Mouse (Mus musculus): ENCODE results near the gene Npff. TPM values are rescaled to one million over a fixed set of nuclear protein-coding genes. Genes with fewer than 3 reads are reported as not detected.

Gene Npff
- total and polyA plus RNA-seq, 3 experiments, result 0.76 to 2.7 (median 1.1) TPM

GRCm38 (mm10) chr15:102552599-102552998, 27.9 kb upstream of the Npff start:
- Histone ChIP-seq H3K4me2 (ENCODE audit: insufficient read depth, low read depth, poor library complexity, severe bottlenecking) (no peak overlapping the region), H3K4me1 (ENCODE audit: control insufficient read depth in 1 of 2, insufficient read depth in 2 of 2) (no peaks in the 10 kb centered on the region), H3K79me2 (replicated peaks; ENCODE audit: control insufficient read depth, extremely low read depth, insufficient read depth, poor library complexity, severe bottlenecking) (no peaks in the 10 kb centered on the region), H3K9ac (ENCODE audit: insufficient read depth, low read depth) (no peak overlapping the region), H3K36me3 (replicated peaks in 1 of 2; ENCODE audit: control insufficient read depth in 1 of 2, insufficient read depth in 1 of 2, low read length in 1 of 2) (peaks cover 29 to 70% of the 10 kb centered on the region in 2 experiments), H3K27me3 (replicated peaks) (no peaks in the 10 kb centered on the region), H3K4me3 (replicated peaks in 1 of 3; ENCODE audit: low read depth in 2 of 3, low read length in 2 of 3, poor library complexity in 1 of 3) (no peak overlapping the region), H3K9me3 (replicated peaks; ENCODE audit: low read length) (no peaks in the 10 kb centered on the region), H3K27ac (ENCODE audit: insufficient read depth, low read depth) (no peak overlapping the region)
- in situ Hi-C loops (cut with MboI; ENCODE audit: low pct_ligation_motif_present, low pct_unique_long_range_greater_than_20kb, low sequenced_read_pairs), result no loop called here
- TF ChIP-seq ZNF384 (IDR thresholded peaks at IDR 0.05; ENCODE audit: low read depth, low read length) (0 out of 2 replicates have a peak, but pooled peaks have one; percentile 23), MAX (IDR thresholded peaks at IDR 0.05; ENCODE audit: low read length) (no peak)
- no peak for DNase-seq (ENCODE audit: extremely low read depth)
- dilution Hi-C loops (cut with MboI; ENCODE audit: extremely low pct_ligation_motif_present, extremely low pct_unique_long_range_greater_than_20kb, low sequenced_read_pairs), result no loop called here

- Histone ChIP-seq H3K79me2 (replicated peaks; ENCODE audit: control insufficient read depth, extremely low read depth, insufficient read depth, poor library complexity, severe bottlenecking) (no peaks in the 10 kb centered on the region), H3K36me3 (replicated peaks in 1 of 2; ENCODE audit: control insufficient read depth in 1 of 2, insufficient read depth in 1 of 2, low read length in 1 of 2) (peaks cover 43 to 65% of the 10 kb centered on the region in 2 experiments), H3K9ac (ENCODE audit: insufficient read depth, low read depth) (no peak overlapping the region), H3K9me3 (replicated peaks; ENCODE audit: low read length) (no peaks in the 10 kb centered on the region), H3K4me1 (ENCODE audit: control insufficient read depth in 1 of 2, insufficient read depth in 2 of 2) (no peaks in the 10 kb centered on the region), H3K27ac (ENCODE audit: insufficient read depth, low read depth) (no peak overlapping the region), H3K4me3 (replicated peaks in 1 of 3; ENCODE audit: low read depth in 2 of 3, low read length in 2 of 3, poor library complexity in 1 of 3) (no peak overlapping the region), H3K4me2 (ENCODE audit: insufficient read depth, low read depth, poor library complexity, severe bottlenecking) (no peak overlapping the region), H3K27me3 (replicated peaks) (no peaks in the 10 kb centered on the region)
- in situ Hi-C loops (cut with MboI; ENCODE audit: low pct_ligation_motif_present, low pct_unique_long_range_greater_than_20kb, low sequenced_read_pairs), result loop anchor here (10.0 kb wide), 1 partner anchor 117 kb away; no protein-coding TSS in a partner anchor
- dilution Hi-C loops (cut with MboI; ENCODE audit: extremely low pct_ligation_motif_present, extremely low pct_unique_long_range_greater_than_20kb, low sequenced_read_pairs), result no loop called here
- no peak for TF ChIP-seq BHLHE40 (IDR thresholded peaks at IDR 0.05; ENCODE audit: low read depth, low read length)
- no peak for TF ChIP-seq USF1 (IDR thresholded peaks at IDR 0.05; ENCODE audit: low read depth, low read length)
- TF ChIP-seq POLR2A (IDR thresholded peaks at IDR 0.05; ENCODE audit: low read depth, low read length), result no peak
- TF ChIP-seq SMC3 (IDR thresholded peaks at IDR 0.05; ENCODE audit: low read depth, low read length), result no peak
- no peak for TF ChIP-seq PAX5 (IDR thresholded peaks at IDR 0.05; ENCODE audit: low read length)
- no peak for TF ChIP-seq ZMIZ1 (IDR thresholded peaks at IDR 0.05; ENCODE audit: low read depth, low read length)
- no peak for TF ChIP-seq RAD21 (IDR thresholded peaks at IDR 0.05; ENCODE audit: low read depth, low read length)
- TF ChIP-seq JUND (conservative IDR thresholded peaks at IDR 0.05; ENCODE audit: low read depth, low read length), result no peak
- TF ChIP-seq MYC (IDR thresholded peaks at IDR 0.05; ENCODE audit: low read depth, low read length), result no peak
- no peak for TF ChIP-seq RCOR1 (conservative IDR thresholded peaks at IDR 0.05; ENCODE audit: low read depth, low read length)
- no peak for TF ChIP-seq USF2 (conservative IDR thresholded peaks at IDR 0.05; ENCODE audit: low read depth, low read length)
- no peak for DNase-seq (ENCODE audit: extremely low read depth)
Observed at GRCm38 (mm10) chr15:102547478-102547877, 22.7 kb upstream of the Npff start.

GRCm38 (mm10) chr15:102546677-102547427, 22.1 kb upstream of the Npff start:
- no peaks in the 10 kb centered on the region for H3K79me2 ChIP-seq (replicated peaks; ENCODE audit: control insufficient read depth, extremely low read depth, insufficient read depth, poor library complexity, severe bottlenecking)
- no peak overlapping the region for H3K4me2 ChIP-seq (ENCODE audit: insufficient read depth, low read depth, poor library complexity, severe bottlenecking)
- H3K27ac ChIP-seq (ENCODE audit: insufficient read depth, low read depth), result no peak overlapping the region
- H3K27me3 ChIP-seq (replicated peaks), result no peaks in the 10 kb centered on the region
- no peak for TF ChIP-seq MAX (IDR thresholded peaks at IDR 0.05; ENCODE audit: low read length)
- no peak for TF ChIP-seq E2F4 (IDR thresholded peaks at IDR 0.05; ENCODE audit: insufficient replicate concordance, low read depth, low read length)
- no peak for TF ChIP-seq IRF4 (IDR thresholded peaks at IDR 0.05; ENCODE audit: low read depth, low read length)
- TF ChIP-seq SIN3A (IDR thresholded peaks at IDR 0.05; ENCODE audit: low read length), result no peak
- no peak for TF ChIP-seq EP300 (IDR thresholded peaks at IDR 0.05; ENCODE audit: low read length)
- no peak for TF ChIP-seq USF2 (conservative IDR thresholded peaks at IDR 0.05; ENCODE audit: low read depth, low read length)
- TF ChIP-seq CHD1 (IDR thresholded peaks at IDR 0.05; ENCODE audit: low read depth, low read length), result no peak
- TF ChIP-seq RCOR1 (conservative IDR thresholded peaks at IDR 0.05; ENCODE audit: low read depth, low read length), result no peak
- no peak for TF ChIP-seq MAFK (IDR thresholded peaks at IDR 0.05; ENCODE audit: insufficient replicate concordance, low read length)
- TF ChIP-seq MXI1 (IDR thresholded peaks at IDR 0.05; ENCODE audit: low read depth, low read length), result no peak
- no peak for TF ChIP-seq ETS1 (conservative IDR thresholded peaks at IDR 0.05; ENCODE audit: low read depth, low read length)
- TF ChIP-seq PAX5 (IDR thresholded peaks at IDR 0.05; ENCODE audit: low read length), result no peak
- TF ChIP-seq ZKSCAN1 (IDR thresholded peaks at IDR 0.05; ENCODE audit: borderline replicate concordance, low read depth, low read length), result no peak
- no peak for TF ChIP-seq JUN (IDR thresholded peaks at IDR 0.05; ENCODE audit: insufficient read depth, low read depth, low read length)
- DNase-seq (ENCODE audit: extremely low read depth), result no peak
- no peaks in the 10 kb centered on the region for H3K4me1 ChIP-seq (ENCODE audit: control insufficient read depth in 1 of 2, insufficient read depth in 2 of 2)
- H3K9me3 ChIP-seq (replicated peaks; ENCODE audit: low read length), result no peaks in the 10 kb centered on the region
- peaks cover 40 to 66% of the 10 kb centered on the region in 2 experiments for H3K36me3 ChIP-seq (replicated peaks in 1 of 2; ENCODE audit: control insufficient read depth in 1 of 2, insufficient read depth in 1 of 2, low read length in 1 of 2)
- dilution Hi-C loops (cut with MboI; ENCODE audit: extremely low pct_ligation_motif_present, extremely low pct_unique_long_range_greater_than_20kb, low sequenced_read_pairs), result no loop called here
- no peak overlapping the region for H3K4me3 ChIP-seq (replicated peaks in 1 of 3; ENCODE audit: low read depth in 2 of 3, low read length in 2 of 3, poor library complexity in 1 of 3)
- in situ Hi-C loops (cut with MboI; ENCODE audit: low pct_ligation_motif_present, low pct_unique_long_range_greater_than_20kb, low sequenced_read_pairs), result loop anchor here (10.0 kb wide), 1 partner anchor 118 kb away; no protein-coding TSS in a partner anchor
- H3K9ac ChIP-seq (ENCODE audit: insufficient read depth, low read depth), result no peak overlapping the region
